Mouse (Mus musculus) liver, adult 2 months (tissue): Measurements from ENCODE around the gene Ust. TPM values are rescaled to one million over a fixed set of nuclear protein-coding genes. Genes with fewer than 3 reads are reported as not detected.

Experiments
- DNase-seq: peaks from one replicate; pipeline ENCODE4 v3.0.0-alpha.2; 2011; ENCODE audit warnings: low read depth, low spot score; ENCODE audit errors: extremely low read depth
- H3K27ac ChIP-seq: fragments of 200-500 bp; replicated peaks from 2 replicates; pipeline ENCODE4 v1.5.1; 2012; ENCODE audit warnings: low read depth, mild to moderate bottlenecking, control low read depth, inconsistent platforms, low read length; ENCODE audit not compliant: insufficient read depth
- H3K27me3 ChIP-seq: fragments of 200-500 bp; 2 replicates; pipeline ENCODE4 v1.6.1; 2012; ENCODE audit warnings: mild to moderate bottlenecking, moderate library complexity, low read length, inconsistent platforms; ENCODE audit not compliant: control insufficient read depth, insufficient read depth
- H3K36me3 ChIP-seq: fragments of 200-500 bp; 2 replicates; pipeline ENCODE4 v1.6.1; 2012; ENCODE audit warnings: low read length, inconsistent platforms; ENCODE audit not compliant: control insufficient read depth, insufficient read depth
- H3K4me1 ChIP-seq: fragments of 200-500 bp; 2 replicates; pipeline ENCODE4 v1.6.1; 2011; ENCODE audit warnings: low read length; ENCODE audit not compliant: control insufficient read depth, insufficient read depth
- H3K4me3 ChIP-seq: fragments of 200-500 bp; 2 replicates; pipeline ENCODE4 v1.5.1; 2011; ENCODE audit warnings: low read depth, mild to moderate bottlenecking, control low read depth, low read length, moderate library complexity; ENCODE audit not compliant: insufficient read depth
- H3K79me2 ChIP-seq: fragments of 200-500 bp; 2 replicates; pipeline ENCODE4 v1.6.1; 2012; ENCODE audit warnings: inconsistent platforms, mild to moderate bottlenecking, low read length, moderate library complexity; ENCODE audit not compliant: control insufficient read depth, insufficient read depth
- H3K9ac ChIP-seq: fragments of 200-500 bp; 2 replicates; pipeline ENCODE4 v1.6.1; 2012; ENCODE audit warnings: low read depth, mild to moderate bottlenecking, control low read depth, inconsistent platforms, low read length
- CTCF ChIP-seq: fragments of 200-500 bp; IDR thresholded peaks from 2 replicates; pipeline ENCODE4 v1.5.1; 2011; ENCODE audit warnings: low read depth, low read length, control low read depth
- POLR2A ChIP-seq: fragments of 200-500 bp; IDR thresholded peaks from 2 replicates; pipeline ENCODE4 v1.6.1; 2011; ENCODE audit warnings: low read length, control low read depth; ENCODE audit not compliant: insufficient read depth; ENCODE audit errors: extremely low read depth
- WGBS: fragments of 180-500 bp; shearing (Covaris S2); methylation state at CpG from one replicate; pipeline ENCODE4 v1.1.7; 2018; 5-methylcytosine and 5-hydroxymethylcytosine counted together
- polyA plus RNA-seq: library from polyadenylated mRNA; depleted of rRNA; stranded (reverse); fragments of >200 nt; gene quantifications from 2 replicates; pipeline ENCODE4 v1.2.3, GENCODE M21; 2012
- total RNA-seq: library from RNA; depleted of rRNA; stranded (reverse); fragments of >200 nt; gene quantifications from 2 replicates; pipeline ENCODE4 v1.2.3, GENCODE M21; 2014

Ust gene
- total and polyA plus RNA-seq, 2 experiments, result 0.27 to 0.46 TPM

GRCm38 (mm10) chr10:8477936-8478335 is 40.7 kb downstream of the Ust start:
- Histone ChIP-seq H3K79me2 (no peaks in the 10 kb centered on the region), H3K9ac (no peak overlapping the region), H3K4me1 (no peaks in the 10 kb centered on the region), H3K36me3 (no peaks in the 10 kb centered on the region), H3K27ac (no peak overlapping the region), H3K4me3 (no peak overlapping the region), H3K27me3 (no peaks in the 10 kb centered on the region)
- TF ChIP-seq CTCF, result no peak
- no peak for TF ChIP-seq POLR2A
- WGBS, result 89% methylated on average over 8 of the region's 8 CpGs
- no peak for DNase-seq

- no peaks in the 10 kb centered on the region for H3K27me3 ChIP-seq
- no peaks in the 10 kb centered on the region for H3K36me3 ChIP-seq
- H3K79me2 ChIP-seq, result no peaks in the 10 kb centered on the region
- WGBS, result 90% methylated on average over 12 of the region's 12 CpGs
- H3K4me3 ChIP-seq, result no peak overlapping the region
- H3K27ac ChIP-seq, result no peak overlapping the region
- TF ChIP-seq CTCF (no peak), POLR2A (no peak)
- no peak for DNase-seq
- H3K9ac ChIP-seq, result no peak overlapping the region
- H3K4me1 ChIP-seq, result no peaks in the 10 kb centered on the region
These were observed 46.6 kb downstream of the Ust start for GRCm38 (mm10) chr10:8471995-8472394.

GRCm38 (mm10) chr10:8471012-8471411 is 47.6 kb downstream of the Ust start:
- Histone ChIP-seq H3K27ac (no peak overlapping the region), H3K36me3 (no peaks in the 10 kb centered on the region), H3K4me1 (no peaks in the 10 kb centered on the region), H3K9ac (no peak overlapping the region), H3K79me2 (no peaks in the 10 kb centered on the region), H3K4me3 (no peak overlapping the region), H3K27me3 (no peaks in the 10 kb centered on the region)
- no peak for DNase-seq
- TF ChIP-seq POLR2A, result no peak
- TF ChIP-seq CTCF, result no peak
- whole genome bisulfite sequencing, result 80% methylated on average over 5 of the region's 5 CpGs

GRCm38 (mm10) chr10:8469516-8469915 is 49.1 kb downstream of the Ust start:
- Histone ChIP-seq H3K27ac (no peak overlapping the region), H3K9ac (no peak overlapping the region), H3K4me1 (no peaks in the 10 kb centered on the region), H3K36me3 (no peaks in the 10 kb centered on the region), H3K79me2 (no peaks in the 10 kb centered on the region), H3K4me3 (no peak overlapping the region), H3K27me3 (no peaks in the 10 kb centered on the region)
- no peak for DNase-seq
- 73% methylated on average over 3 of the region's 3 CpGs for WGBS
- TF ChIP-seq POLR2A (no peak), CTCF (no peak)

- no peak overlapping the region for H3K9ac ChIP-seq
- H3K27ac ChIP-seq, result no peak overlapping the region
- TF ChIP-seq POLR2A (no peak), CTCF (no peak)
- no peak for DNase-seq
- H3K79me2 ChIP-seq, result no peaks in the 10 kb centered on the region
- H3K4me1 ChIP-seq, result no peaks in the 10 kb centered on the region
- no peaks in the 10 kb centered on the region for H3K27me3 ChIP-seq
- 85% methylated on average over 5 of the region's 5 CpGs for WGBS
- no peaks in the 10 kb centered on the region for H3K36me3 ChIP-seq
- no peak overlapping the region for H3K4me3 ChIP-seq
These were observed 49.8 kb downstream of the Ust start for GRCm38 (mm10) chr10:8468651-8469386.

- 68% methylated on average over 3 of the region's 3 CpGs for WGBS
- TF ChIP-seq CTCF (no peak), POLR2A (no peak)
- H3K79me2 ChIP-seq, result no peaks in the 10 kb centered on the region
- no peak for DNase-seq
- H3K36me3 ChIP-seq, result no peaks in the 10 kb centered on the region
- no peaks in the 10 kb centered on the region for H3K27me3 ChIP-seq
- no peak overlapping the region for H3K4me3 ChIP-seq
- H3K9ac ChIP-seq, result no peak overlapping the region
- H3K27ac ChIP-seq, result no peak overlapping the region
- H3K4me1 ChIP-seq, result no peaks in the 10 kb centered on the region
These were observed 52.7 kb downstream of the Ust start for GRCm38 (mm10) chr10:8465918-8466317.
